Mouse (Mus musculus): ENCODE data around the gene Gdf15.

Gdf15 gene

DNA sequence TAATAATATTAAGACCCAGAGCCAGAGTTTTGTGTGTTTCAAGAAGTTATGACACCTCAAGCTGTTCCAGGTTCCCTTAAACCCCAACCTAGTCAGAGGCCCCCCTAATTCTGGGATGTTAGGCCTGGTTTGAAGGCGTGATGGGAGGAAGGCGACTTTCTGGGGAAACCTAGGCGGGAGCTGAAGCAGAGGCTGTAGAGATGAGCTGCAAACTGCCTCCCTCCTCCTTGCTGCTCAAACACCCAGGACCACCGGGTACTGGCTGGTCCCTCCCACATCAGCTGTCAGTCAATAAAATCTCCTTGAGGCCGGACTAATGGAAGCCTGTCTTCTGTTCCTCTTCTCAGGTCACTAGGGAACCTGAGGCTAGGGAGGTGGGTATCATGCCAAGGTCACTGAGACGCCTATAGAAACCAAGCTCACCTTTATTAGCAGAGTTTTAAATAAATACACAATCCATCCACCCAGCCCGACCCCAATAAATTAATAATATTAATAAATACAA lies 3.2 kb downstream of the Gdf15 start:
- DNase-seq (ENCODE audit: low spot score), result no peak

DNA sequence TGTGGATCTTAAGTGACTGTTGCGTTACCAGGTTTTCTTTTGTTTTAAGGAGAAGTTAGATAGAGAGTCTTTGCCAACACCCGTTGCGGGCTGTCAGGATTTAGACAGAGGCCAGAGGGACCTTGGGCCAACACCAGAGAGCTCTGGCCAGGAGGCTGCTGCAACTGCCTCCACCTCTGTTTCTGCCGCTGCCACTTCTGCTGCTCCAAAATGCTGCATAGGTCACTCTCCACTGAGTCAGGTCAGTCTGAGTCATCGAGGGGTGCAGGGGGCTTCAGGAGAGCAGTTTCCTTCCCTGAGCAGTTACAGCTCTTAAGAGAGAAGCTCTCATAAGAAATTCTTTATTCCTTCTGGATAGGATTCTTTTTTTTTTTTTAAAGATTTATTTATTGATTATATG lies 5.2 kb downstream of the Gdf15 start:
- no peak for DNase-seq (ENCODE audit: low spot score)

GRCm38 (mm10) chr8:70625104-70625503 lies 7.2 kb downstream of the Gdf15 start:
- no peak for DNase-seq (ENCODE audit: low spot score)

DNA sequence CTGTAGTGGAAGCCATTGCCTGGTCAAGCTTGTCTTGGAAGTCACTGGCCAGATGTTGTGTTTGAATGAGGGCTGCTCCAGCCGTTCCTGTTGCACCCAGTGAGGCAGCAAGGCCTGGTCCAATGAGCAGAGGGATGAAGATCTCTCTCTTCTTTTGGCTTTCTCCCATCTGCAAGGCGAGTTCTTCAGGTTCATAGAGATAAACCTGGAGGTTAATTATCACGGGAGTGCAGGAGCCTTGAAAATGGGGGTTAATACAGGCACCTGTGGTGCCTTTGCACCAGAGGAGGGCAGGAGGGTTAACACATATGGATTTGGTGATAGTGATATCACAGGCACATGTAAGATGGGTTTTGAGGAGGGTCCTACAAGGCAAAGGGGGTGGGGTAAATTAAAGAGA lies 10.0 kb downstream of the Gdf15 start:
- no peak for DNase-seq (ENCODE audit: low spot score)

- peak; percentile 63 for DNase-seq (ENCODE audit: low spot score)
These were observed 13.3 kb downstream of the Gdf15 start for GRCm38 (mm10) chr8:70618888-70619334.

- DNase-seq (ENCODE audit: low spot score), result no peak
These were observed 14.3 kb downstream of the Gdf15 start for GRCm38 (mm10) chr8:70617985-70618384.

- no peak for DNase-seq (ENCODE audit: low spot score)
These were observed 15.6 kb downstream of the Gdf15 start for GRCm38 (mm10) chr8:70616645-70617044.

GRCm38 (mm10) chr8:70615894-70616293 lies 16.4 kb downstream of the Gdf15 start, which contains the start of gene Lrrc25:
Lrrc25 (plus strand) TSS chr8:70616155.
- no peak for DNase-seq (ENCODE audit: low spot score)

GRCm38 (mm10) chr8:70615281-70615680 lies 17.0 kb downstream of the Gdf15 start:
- no peak for DNase-seq (ENCODE audit: low spot score)

- no peak for DNase-seq (ENCODE audit: low spot score)
These were observed 17.8 kb downstream of the Gdf15 start for GRCm38 (mm10) chr8:70614469-70614868.

DNA sequence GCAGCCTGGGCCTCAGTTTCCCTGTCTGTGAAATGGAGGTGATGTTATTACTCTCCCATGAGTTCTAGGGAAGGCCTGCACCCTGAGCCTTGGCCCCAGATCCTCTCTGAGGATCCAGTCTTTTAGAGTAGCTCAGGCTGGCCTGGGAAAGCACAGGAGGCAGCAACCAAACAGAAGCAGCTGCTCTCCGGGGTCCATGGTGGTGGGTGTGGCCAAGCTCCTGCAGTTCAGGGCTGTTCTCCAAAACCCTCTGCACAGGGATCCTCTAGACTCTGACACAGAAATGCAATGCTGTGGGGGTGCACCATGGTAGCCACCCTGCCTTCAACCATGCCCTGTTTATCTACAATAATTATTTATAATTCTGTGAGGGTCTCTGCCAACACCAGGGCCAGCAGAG lies 18.5 kb downstream of the Gdf15 start:
- DNase-seq (ENCODE audit: low spot score), result no peak

GRCm38 (mm10) chr8:70611849-70612248 lies 20.4 kb downstream of the Gdf15 start:
- peak; percentile 91 for DNase-seq (ENCODE audit: low spot score)

DNA sequence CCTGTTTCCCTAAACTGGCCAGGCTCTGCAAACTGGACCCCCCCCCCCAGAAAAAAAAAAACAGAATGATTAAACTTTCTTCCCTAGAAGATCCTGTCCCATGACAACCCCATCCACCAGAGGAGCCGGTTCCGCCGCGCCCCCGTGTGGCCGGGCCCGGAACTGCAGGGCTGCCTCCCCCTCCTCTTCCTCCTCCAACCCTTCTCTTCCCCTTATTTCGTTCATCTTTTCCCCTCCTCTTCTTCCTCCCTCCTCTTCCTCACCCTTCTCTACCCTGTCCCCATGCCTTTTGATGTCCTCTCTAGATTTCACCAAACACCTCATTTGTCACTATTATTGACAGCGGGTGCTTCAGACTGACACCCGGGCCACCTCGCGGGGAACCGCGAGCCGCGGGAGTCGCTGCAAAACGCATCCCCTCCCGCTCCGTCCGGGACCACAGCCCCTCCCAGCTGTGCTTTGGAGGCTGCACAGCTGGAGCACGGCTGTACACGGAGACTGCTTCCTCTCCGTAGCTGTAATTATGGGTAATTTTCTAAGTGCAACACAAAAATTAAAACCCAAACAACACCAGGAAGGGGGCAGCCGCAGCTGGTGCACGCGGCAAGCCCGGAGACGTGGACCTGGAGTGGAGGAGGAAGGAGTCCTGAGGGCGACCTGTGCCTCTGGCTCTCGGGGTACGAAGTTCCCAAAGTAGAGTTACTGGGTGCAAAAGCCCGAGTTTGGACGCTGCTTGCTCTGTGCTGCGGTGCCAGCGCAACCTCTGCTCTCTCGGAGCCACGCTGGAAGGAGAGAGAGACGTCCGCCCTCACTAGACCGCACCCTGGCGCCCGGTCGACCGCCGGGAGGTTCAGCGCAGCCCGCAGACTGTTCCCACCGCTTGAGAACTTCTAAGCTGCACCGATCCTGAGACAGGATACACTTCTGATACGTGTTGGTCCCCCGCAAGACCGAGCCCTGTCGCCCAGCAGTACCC lies 21.2 kb downstream of the Gdf15 start:
- DNase-seq (ENCODE audit: low spot score), result peak; percentile 83

GRCm38 (mm10) chr8:70609849-70610795 lies 22.1 kb downstream of the Gdf15 start:
- DNase-seq (ENCODE audit: low spot score), result peak; percentile 92

- peak; percentile 82 for DNase-seq (ENCODE audit: low spot score)
These were observed 22.8 kb downstream of the Gdf15 start for GRCm38 (mm10) chr8:70609368-70609848.

GRCm38 (mm10) chr8:70608749-70609367 lies 23.4 kb downstream of the Gdf15 start, which contains the start of gene Ssbp4:
Ssbp4 (minus strand) TSS chr8:70608872.
- DNase-seq (ENCODE audit: low spot score), result no peak

DNA sequence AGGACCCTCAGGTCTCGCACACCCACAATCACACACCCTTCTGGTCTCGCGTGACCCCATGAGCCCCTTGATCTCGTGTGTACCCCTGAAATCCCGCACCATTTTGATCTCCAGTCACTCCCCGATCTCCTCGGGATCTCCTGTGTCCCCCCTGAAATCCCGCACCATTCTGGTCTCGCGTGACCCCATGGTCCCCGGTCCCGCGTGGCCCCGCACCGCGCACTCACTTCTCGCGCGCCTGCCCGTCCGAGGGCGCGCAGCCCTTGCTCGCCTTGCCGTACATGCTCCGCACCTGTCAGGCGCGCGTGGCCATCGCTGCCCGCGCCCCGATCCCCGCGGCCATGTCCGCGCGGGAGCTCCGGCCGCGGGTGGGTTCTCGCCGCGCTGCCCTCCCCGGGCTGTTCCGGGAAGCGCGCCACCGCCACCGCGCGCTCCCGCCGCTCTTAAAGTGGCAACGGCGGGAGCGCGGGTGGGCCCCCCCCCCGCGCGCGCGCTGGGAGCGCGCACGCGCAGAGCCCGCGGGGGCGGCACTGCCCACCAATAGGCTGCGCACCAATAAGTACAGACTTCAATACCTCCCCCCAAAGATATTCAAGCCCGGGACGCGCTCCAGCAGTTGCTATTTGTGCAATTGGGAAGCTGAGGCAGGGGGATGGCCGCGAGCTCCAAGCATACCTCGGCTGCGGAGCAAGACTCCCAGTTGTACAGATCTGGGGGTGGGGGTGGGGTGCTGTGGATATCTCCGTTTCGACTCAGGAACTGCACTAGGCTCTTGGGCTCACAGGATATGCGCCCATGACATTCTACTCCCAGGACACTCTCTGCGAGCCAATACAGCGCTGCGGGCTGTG lies 24.1 kb downstream of the Gdf15 start:
- DNase-seq (ENCODE audit: low spot score), result peak; percentile 72

- peak; percentile 17 for DNase-seq (ENCODE audit: low spot score)
These were observed 24.7 kb downstream of the Gdf15 start for GRCm38 (mm10) chr8:70607603-70607897.

- DNase-seq (ENCODE audit: low spot score), result no peak
These were observed 25.3 kb downstream of the Gdf15 start for GRCm38 (mm10) chr8:70606780-70607602.

Data from layer of hippocampus, adult 11-12 months (tissue).